7 mouse cellular contexts compared by ENCODE assay signal in genomic region chr1:59719900-59720299, GRCm38 (mm10). TPM values are rescaled to one million over a fixed set of nuclear protein-coding genes. Genes with fewer than 3 reads are reported as not detected.
DNase-seq lines count a peak whose midpoint lies in the region; TF ChIP-seq lines count a peak whose summit lies in the region.

No protein-coding gene starts in this region.

- peaks cover 22 to 56% of the 10 kb centered on the region in 2 experiments for H3K36me3 ChIP-seq in CH12.LX (replicated peaks in 1 of 2; ENCODE audit: control insufficient read depth in 1 of 2, insufficient read depth in 1 of 2, low read length in 1 of 2)

- no peak for TF ChIP-seq POLR2A in CH12.LX (IDR thresholded peaks at IDR 0.05; ENCODE audit: low read depth, low read length)

- peak; percentile 52 to 64; a peak in 3 of 4 replicates for TF ChIP-seq CTCF in CH12.LX (conservative IDR thresholded peaks at IDR 0.05 in 1 of 2, IDR thresholded peaks at IDR 0.05 in 1 of 2; ENCODE audit: low read depth in 2 of 2, low read length in 2 of 2)

- no peaks in the 10 kb centered on the region for H3K9me3 ChIP-seq in CH12.LX (replicated peaks; ENCODE audit: low read length)

- in situ Hi-C loops in CH12.LX (cut with MboI; ENCODE audit: low pct_ligation_motif_present, low pct_unique_long_range_greater_than_20kb, low sequenced_read_pairs) = no loop called here

- dilution Hi-C loops in CH12.LX (cut with MboI; ENCODE audit: extremely low pct_ligation_motif_present, extremely low pct_unique_long_range_greater_than_20kb, low sequenced_read_pairs) = no loop called here

- DNase-seq in layer of hippocampus, adult 9-10 months (ENCODE audit: low spot score) = peak; percentile 13
- no peak for DNase-seq in layer of hippocampus, adult 9-11 months
- DNase-seq in CH12.LX (ENCODE audit: extremely low read depth) = peak; percentile 46
- DNase-seq in Muller cell, postnatal 12 days (ENCODE audit: inconsistent ontology term) = peak; percentile 19
- peak; percentile 15 to 54 for DNase-seq in heart, postnatal 10 days
- DNase-seq in retina, postnatal 7 days (ENCODE audit: low read depth, low spot score) = peak; percentile 3
- no peak for DNase-seq in ovary, adult 18-20 months (ENCODE audit: low spot score)

- no peak overlapping the region for H3K4me3 ChIP-seq in CH12.LX (replicated peaks in 1 of 3; ENCODE audit: low read depth in 2 of 3, low read length in 2 of 3, poor library complexity in 1 of 3)

- TF ChIP-seq RAD21 in CH12.LX (IDR thresholded peaks at IDR 0.05; ENCODE audit: low read depth, low read length) = no peak; the same call in 1 of the 2 replicates

- no peaks in the 10 kb centered on the region for H3K27me3 ChIP-seq in CH12.LX (replicated peaks)

- H3K27ac ChIP-seq in CH12.LX (ENCODE audit: insufficient read depth, low read depth) = no peak overlapping the region

- peaks cover 0 to 5% of the 10 kb centered on the region in 2 experiments; a peak in 1 of 4 replicates for H3K4me1 ChIP-seq in CH12.LX (ENCODE audit: control insufficient read depth in 1 of 2, insufficient read depth in 2 of 2)

- no peak for TF ChIP-seq EP300 in CH12.LX (IDR thresholded peaks at IDR 0.05; ENCODE audit: low read length)

- no peak overlapping the region for H3K9ac ChIP-seq in CH12.LX (ENCODE audit: insufficient read depth, low read depth)

- H3K79me2 ChIP-seq in CH12.LX (replicated peaks; ENCODE audit: control insufficient read depth, extremely low read depth, insufficient read depth, poor library complexity, severe bottlenecking) = 0 out of 2 replicates have a peak, but pooled peaks cover 1% of the 10 kb centered on the region

- no peak overlapping the region for H3K4me2 ChIP-seq in CH12.LX (ENCODE audit: insufficient read depth, low read depth, poor library complexity, severe bottlenecking)

- intact Hi-C loops in heart, postnatal 10 days (cut with DNase I) = no loop called here

TF ChIP-seq in CH12.LX, 34 proteins besides CTCF, POLR2A, EP300 and RAD21:
- TF ChIP-seq ZNF384 (IDR thresholded peaks at IDR 0.05; ENCODE audit: low read depth, low read length) (peak; percentile 50), SMC3 (IDR thresholded peaks at IDR 0.05; ENCODE audit: low read depth, low read length) (no peak), BHLHE40 (IDR thresholded peaks at IDR 0.05; ENCODE audit: low read depth, low read length) (no peak), ZMIZ1 (IDR thresholded peaks at IDR 0.05; ENCODE audit: low read depth, low read length) (no peak), CHD1 (IDR thresholded peaks at IDR 0.05; ENCODE audit: low read depth, low read length) (no peak)
TF ChIP-seq in CH12.LX: peak in this region for 1.

RNA-seq across cellular contexts. Expression of gene Nop58, which starts 35.1 kb away (rescaled TPM):
- 297 and 438 TPM in 2 replicates for total RNA-seq in CH12.LX (2012; rRNA removed)
- 523 and 600 TPM in 2 replicates for total RNA-seq in CH12.LX (2014; rRNA removed)
- 749 and 752 TPM in 2 replicates for polyA plus RNA-seq in CH12.LX (2012; ENCODE audit: insufficient read length, low read depth)
- 10 to 100 TPM; 53.8 to 59.4 TPM for total RNA-seq in heart, postnatal 10 days (2021)

RNA-seq across cellular contexts. Expression of gene Bmpr2, which starts 43.3 kb away (rescaled TPM):
- total RNA-seq in CH12.LX (2012; rRNA removed) (3.1 and 3.6 TPM in 2 replicates), CH12.LX (2014; rRNA removed) (4.8 and 5.0 TPM in 2 replicates)
- 3.6 and 4.7 TPM in 2 replicates for polyA plus RNA-seq in CH12.LX (2012; ENCODE audit: insufficient read length, low read depth)
- total RNA-seq in heart, postnatal 10 days (2021) = 10 to 100 TPM; 51.1 to 52.2 TPM

RNA-seq across cellular contexts. Expression of gene Sumo1, which starts 49.3 kb away (rescaled TPM):
- total RNA-seq in CH12.LX (2012; rRNA removed) (122 and 154 TPM in 2 replicates), CH12.LX (2014; rRNA removed) (505 and 559 TPM in 2 replicates)
- polyA plus RNA-seq in CH12.LX (2012; ENCODE audit: insufficient read length, low read depth) = 296 and 297 TPM in 2 replicates
- total RNA-seq in heart, postnatal 10 days (2021) = 10 to 100 TPM; 62.5 to 73.8 TPM

Comparison
In these comparisons a context has a peak if more than half of its experiments do, and no peak if none do; other contexts are left out.
1. DNase-seq: peak in layer of hippocampus, adult 9-10 months (single experiment), CH12.LX (single experiment), Muller cell, postnatal 12 days (single experiment), heart, postnatal 10 days (2 of 2) and retina, postnatal 7 days (single experiment); none in layer of hippocampus, adult 9-11 months (single experiment) and ovary, adult 18-20 months (single experiment).
2. RNA of gene Nop58, which starts 35.1 kb away (total RNA-seq): 297 to 600 TPM in CH12.LX; 53.8 to 59.4 TPM in heart, postnatal 10 days; every median in the first group is over 4 times any median in the second.
3. RNA of gene Bmpr2, which starts 43.3 kb away (total RNA-seq): 51.1 to 52.2 TPM in heart, postnatal 10 days; 3.1 to 5.0 TPM in CH12.LX; every median in the first group is over 4 times any median in the second.